Mouse (Mus musculus) ovary, postnatal 14 days (tissue): ENCODE measurements around the gene Col15a1.

Source experiments
- DNase-seq: peaks from one replicate; pipeline ENCODE4 v3.0.0; 2022; ENCODE audit warnings: low spot score

Gene Col15a1

DNA sequence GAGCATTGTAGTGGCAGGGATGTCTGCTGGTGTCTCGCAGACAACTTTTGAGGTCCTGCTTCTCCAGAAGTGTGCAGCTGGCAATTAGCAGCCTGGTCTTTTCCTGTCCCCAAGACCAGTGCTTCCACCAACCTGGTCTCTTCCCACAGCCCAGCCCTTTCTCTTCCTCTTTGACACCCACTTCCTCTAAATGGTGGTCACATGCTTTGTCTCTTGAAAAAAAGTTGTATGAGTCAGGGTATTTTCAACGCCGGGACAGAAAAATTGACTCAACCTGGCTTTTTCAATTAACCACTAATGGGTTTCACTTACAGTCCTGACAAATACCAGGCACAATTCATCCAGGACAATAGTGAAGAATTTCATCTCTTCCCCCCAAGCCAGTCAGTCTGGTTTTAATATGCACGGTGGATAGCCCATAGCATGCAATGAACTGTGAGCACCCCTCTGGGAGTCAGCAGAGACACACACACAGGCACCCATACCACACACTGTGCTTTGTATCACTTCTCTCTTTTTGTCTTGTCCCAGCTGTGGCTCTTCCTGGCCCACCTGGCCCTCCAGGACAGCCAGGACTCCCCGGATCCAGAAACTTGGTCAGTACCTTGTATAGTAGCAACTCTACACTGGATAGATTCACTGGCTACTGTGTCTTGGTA is 95.5 kb downstream of the Col15a1 start:
- no peak for DNase-seq

DNA sequence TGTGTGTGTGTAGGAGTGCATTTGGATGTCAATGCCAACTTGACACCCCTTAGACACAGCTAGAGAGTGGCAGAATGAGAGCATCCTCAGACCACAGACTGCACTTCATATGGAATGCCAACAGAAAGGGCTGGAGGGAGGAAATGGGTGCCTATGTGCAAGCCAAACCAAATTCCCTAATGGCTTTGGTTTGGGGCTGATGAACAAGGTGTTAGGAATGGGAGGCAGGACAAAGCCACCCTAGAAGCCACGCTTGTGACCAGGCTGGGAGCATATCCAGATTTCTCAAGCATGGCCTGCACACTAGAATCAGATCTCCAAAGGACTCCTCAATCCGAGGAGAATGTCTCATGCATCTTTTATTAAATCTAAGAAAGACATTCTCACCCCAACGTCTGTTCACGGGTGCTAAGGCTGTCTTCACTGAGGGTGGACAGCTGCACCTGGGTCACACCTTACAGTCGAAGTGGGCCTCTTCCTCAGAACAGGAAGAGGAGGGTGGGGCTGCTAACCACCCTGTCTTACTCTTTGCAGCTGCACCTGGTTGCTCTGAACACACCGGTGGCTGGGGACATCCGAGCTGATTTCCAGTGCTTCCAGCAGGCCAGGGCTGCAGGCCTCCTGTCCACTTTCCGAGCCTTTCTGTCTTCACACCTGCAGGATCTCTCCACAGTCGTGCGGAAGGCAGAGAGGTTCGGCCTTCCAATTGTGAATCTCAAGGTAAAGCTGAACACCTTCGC is 102.1 kb downstream of the Col15a1 start:
- DNase-seq: no peak

GRCm38 (mm10) chr4:47310812-47311211 is 102.9 kb downstream of the Col15a1 start:
- DNase-seq: no peak

DNA sequence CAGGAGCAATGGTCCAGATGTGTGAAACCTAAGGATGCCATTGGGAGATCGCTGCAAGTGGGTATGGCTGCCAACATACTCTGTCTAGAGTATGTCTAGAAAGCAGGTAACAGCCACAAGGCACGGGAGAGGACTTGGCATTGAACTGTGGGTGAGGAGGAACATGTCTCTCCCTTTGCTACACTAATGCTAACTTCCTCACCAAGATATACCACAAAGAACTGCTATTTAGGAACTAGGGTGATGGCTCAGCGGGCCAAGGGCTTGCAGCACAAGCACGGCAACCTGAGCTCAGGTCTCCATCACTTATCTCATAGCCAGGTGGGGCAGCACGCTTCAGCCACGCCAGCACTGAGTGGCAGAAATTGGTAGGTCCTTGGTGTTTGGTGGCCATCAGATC is 103.5 kb downstream of the Col15a1 start:
- DNase-seq: no peak

GRCm38 (mm10) chr4:47311929-47312328 is 104.0 kb downstream of the Col15a1 start:
- DNase-seq: no peak

DNA sequence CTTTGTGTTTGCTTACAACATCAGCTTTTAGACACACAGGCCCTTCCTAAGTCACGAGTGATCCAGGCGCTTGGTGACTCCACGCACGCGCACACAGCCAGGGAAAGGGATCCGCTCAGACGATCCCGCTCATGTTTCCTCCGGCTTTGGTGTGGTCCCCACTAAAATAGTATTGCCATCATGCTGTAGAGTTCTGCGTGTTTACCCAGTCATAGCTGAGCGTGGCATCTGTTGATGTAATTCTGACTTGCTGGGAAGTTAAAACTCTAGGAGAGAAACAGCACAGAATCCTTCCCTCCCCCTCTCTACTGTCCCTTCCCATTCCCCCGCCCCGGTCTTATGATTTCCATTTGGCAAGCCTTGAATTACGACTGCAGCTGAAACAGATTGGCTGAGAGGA is 104.7 kb downstream of the Col15a1 start:
- DNase-seq: no peak

DNA sequence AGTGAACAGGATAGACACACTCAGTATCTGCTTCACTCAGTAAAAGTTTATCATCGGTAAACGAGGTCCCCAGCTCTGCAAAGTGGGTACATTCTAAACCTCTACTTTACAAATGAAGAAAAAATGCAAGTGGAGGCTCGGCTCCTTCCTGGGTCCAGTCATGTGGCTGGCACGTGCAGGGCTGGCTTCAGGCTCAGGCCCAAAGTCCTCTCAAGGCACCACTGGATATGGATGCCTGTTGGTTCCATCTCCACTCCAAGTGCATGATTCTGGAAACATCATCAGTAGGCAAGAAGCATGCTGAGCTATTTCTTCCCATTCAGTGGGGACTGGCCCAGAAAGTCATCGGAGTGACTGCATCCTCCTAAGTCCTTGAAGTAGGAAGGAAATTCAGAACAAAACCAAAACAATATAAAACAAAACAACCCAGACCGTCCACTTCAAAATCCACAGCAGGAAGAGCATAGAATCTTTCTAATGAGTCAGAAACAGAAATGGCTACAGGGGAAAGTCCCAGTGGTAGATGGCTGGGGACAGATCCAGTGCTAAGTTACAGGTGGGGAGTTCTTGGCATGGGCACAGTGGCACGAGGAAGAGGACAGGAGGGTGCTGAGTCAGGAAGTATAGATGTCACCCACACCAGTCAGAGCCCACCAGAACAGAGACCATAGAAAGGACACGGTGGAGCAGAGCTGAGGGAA is 105.9 kb downstream of the Col15a1 start:
- DNase-seq: no peak

- DNase-seq: no peak
These were observed 107.5 kb downstream of the Col15a1 start for GRCm38 (mm10) chr4:47315458-47315857.

GRCm38 (mm10) chr4:47316432-47316831 is 108.5 kb downstream of the Col15a1 start:
- no peak for DNase-seq

DNA sequence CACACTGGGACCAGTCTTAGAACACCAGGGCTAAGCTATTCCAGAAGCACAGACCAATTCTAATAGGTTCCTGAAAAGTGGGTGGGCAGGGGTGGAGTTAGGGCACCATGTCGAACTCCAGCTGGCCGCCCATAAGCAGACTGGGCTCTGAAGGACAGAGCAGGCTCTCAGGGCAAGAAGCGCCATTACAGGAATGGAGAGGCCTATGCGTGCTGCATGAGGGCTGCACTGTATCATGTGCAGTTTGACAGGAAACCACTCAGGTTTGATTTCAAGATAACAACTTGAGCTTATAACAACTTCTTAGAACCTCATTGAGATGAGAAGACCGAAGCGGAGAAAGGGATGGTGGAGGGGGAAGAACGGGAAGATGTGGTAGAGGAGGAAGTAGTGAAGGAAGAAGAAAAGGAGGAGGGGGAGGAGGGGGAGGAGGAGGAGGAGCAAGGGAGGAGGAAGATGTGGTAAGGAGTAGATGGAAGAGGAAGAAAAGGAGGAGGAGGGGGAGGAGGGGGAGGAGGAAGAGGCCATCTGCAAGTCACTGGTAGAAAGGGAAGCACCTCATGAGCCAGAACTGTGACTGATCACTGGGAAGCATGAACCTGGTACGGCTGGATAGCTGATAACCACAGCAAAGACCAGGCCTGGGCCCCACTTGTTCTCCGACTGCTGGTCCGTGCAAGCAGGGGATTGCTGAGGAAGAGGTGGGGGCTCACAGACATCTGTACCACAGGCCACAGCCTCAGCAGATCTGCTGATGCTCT is 111.8 kb downstream of the Col15a1 start:
- DNase-seq: no peak

GRCm38 (mm10) chr4:47322315-47322714 is 114.4 kb downstream of the Col15a1 start:
- DNase-seq: no peak

GRCm38 (mm10) chr4:47324206-47324605 is 116.2 kb downstream of the Col15a1 start:
- DNase-seq: no peak

DNA sequence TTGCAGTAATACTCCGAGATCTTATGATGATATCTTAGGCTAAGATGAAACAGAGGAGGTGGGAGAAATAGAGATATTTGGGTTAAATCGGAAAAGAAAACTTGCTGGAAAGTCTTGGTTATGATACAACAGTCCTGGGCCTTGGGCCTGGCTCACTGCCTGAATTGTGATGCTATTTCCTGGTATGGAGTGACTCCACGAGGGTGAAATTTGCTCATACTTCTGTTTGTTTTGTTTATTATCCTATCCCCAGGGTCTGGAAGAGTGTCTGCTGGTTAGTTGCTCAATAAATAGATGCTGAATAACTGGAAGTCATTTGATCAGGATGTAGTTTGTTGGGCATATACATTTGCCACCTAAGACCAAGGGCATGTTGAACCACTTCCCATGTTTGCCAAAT is 119.8 kb downstream of the Col15a1 start:
- DNase-seq: no peak

- DNase-seq: no peak
These were observed 121.3 kb downstream of the Col15a1 start for GRCm38 (mm10) chr4:47329285-47329684.

DNA sequence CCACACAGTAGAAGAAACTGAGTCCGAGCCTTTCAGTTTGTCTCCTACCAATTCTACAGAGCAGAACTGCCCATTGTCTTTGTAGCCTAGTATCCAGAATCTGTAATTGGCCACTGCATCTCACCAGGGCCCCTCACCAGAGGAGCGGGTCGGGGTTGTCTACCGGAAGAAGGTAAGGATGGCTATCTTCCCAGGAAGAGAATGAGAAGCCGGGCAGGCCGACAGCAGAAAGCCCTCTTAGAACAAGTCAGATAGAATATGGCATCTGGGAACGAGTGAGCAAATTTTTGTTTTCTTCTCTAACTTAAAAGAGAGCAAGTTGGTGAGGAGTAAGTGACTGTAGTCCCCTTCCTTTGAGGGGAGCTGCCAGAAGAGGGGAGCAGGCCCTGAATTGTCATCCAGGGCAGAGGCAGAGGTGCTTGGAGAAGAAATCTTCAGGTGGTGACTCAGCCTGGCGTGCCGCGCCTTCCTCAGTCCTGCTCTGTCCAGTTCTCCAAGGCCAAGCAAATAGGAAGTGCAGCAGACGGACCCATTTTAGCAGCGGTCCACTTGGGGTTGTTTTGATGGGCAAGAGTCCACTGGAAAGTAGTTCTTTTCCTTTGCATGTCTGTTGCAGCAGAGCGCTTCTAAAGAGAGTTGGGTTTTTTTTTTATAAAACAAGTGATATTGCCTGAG is 122.6 kb downstream of the Col15a1 start:
- DNase-seq: no peak

DNA sequence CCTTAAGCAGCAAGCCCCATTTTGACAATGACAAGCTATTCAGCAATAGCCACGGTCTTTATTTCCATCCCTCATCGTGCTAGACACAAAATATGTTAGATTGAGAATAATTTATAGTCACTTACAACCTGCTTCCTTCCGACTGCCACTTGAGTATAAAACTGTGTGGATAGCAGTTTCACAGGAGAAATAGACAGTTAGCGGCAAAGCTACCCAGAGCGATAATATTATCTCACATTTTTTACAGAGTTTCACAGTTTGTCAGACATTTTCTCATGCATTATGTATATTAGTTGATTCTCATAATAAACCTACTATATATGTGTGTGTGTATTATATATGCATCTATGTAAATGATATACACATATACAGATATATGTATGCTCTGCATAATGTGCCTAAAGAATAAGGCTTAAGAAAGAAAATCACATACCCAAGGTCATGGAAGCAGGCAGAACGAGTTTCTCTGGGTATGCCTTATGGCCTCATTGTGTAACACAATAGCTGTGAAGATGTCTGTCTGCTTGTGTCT is 124.9 kb downstream of the Col15a1 start:
- DNase-seq: no peak

DNA sequence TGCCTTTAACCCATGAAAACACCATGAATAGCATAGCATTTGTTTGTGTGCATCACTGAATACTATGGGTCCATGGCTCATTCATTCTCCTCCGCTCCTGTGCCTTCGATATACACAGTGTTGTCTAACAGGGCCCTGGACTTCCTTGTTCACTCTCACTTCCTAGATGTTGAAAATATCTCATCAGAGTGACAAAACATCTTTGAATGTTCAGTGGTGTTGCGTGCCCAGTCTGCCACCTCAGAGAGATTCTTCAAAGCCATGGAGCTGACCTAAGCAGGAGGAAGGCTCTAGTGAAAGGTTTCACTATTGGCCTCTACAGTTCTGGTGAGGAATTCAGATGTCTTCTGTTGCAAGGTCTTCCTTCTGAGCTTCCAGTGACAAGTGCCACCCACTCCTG is 125.6 kb downstream of the Col15a1 start:
- no peak for DNase-seq

DNA sequence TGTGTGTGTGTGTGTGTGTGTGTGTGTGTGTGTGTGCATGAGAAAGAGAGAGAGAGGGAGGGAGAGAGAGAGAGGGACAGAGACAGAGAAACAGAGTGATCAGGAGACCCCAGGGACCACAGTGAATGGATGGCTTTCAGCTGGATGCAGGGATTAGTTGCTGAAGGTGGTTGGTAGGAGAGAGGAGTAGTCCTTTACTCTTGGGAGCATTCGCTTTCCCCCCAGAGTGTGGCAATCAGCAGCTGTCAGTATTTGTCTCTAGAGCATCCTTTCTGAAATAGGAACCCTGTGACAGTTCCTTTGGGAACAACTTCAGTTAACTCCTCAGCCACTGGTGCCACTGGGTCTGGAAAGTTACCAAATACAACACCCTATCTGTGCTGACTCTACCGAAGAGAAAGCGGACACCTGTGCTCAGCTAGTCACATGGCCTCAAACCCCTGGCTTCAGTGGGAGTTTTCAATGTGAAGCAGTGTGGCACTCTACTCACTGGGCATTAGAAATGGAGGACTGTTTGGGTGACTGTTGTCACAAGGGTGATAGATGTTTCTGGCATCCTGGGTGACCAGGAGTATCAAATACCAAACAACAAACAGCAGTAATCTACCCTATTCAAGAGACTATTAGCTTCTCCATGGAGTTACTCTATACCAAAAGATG is 129.1 kb downstream of the Col15a1 start:
- no peak for DNase-seq

DNA sequence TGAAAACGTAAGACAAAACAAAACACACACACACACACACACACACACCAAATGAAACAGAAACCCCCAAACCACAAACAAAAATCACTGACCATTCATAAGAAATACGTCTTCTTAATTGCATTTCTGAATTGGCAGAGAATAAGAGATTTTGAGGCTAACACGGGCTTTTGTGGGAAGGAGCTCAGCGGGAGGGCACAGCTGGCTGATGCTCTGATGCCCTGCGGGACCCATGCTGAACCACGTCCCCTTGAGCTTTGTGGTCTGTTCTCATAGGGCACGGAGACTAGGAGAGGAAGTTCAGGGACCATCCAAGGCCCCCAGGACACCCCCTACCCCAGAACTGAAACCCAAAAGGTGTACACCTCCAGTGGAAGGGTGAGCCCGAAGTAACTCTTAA is 134.7 kb downstream of the Col15a1 start:
- no peak for DNase-seq

DNA sequence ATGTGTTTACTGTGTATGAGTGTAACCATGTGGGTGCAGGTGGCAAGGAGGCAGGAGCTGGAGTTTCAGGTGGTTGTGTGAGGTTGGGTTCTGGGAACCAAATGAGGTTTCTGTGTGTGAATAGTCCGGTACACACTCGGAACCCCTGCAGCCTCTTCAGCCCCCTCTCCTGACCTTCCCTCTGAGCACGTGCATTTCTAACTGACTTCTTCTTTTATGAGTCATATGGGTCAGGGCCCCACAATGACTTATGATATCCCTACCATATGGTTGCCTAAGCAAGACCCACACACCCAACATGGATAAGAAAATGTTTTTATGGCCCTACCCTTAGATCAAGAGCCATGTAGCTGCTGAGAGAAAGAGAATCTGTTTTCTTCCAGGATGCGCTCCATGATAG is 139.1 kb downstream of the Col15a1 start:
- DNase-seq: no peak

- no peak for DNase-seq
These were observed 141.8 kb downstream of the Col15a1 start for GRCm38 (mm10) chr4:47349759-47350158.
